Mouse (Mus musculus): Measurements from ENCODE around the gene Gm21962.

DNA sequence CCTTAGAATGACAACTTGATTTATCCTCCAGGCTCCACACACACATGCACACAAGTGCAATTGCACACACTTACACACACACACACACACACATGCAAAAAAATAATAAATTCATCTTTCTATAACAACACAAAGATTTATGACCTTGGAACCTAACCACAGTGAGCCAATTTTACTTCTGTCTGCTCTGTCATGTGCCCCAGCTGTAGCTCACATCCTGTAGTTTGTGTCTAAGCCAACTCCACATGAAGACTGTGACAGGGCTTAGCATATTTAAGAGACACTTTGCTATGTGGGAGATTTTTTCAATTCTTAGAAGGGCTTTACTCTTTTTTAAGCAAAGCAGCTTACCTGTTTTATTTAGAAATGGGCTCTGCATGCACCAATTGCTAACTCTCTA is 20.2 kb downstream of the Gm21962 start:
- TF ChIP-seq CTCF (IDR thresholded peaks at IDR 0.05; ENCODE audit: control insufficient read depth, insufficient read depth, insufficient read length), result no peak
- TF ChIP-seq CEBPB (IDR thresholded peaks at IDR 0.05; ENCODE audit: low read depth), result no peak
- no peak for TF ChIP-seq MAX (IDR thresholded peaks at IDR 0.05)
- TF ChIP-seq USF1 (IDR thresholded peaks at IDR 0.05; ENCODE audit: low read depth), result no peak
- TF ChIP-seq MYOD1 (IDR thresholded peaks at IDR 0.05; ENCODE audit: control insufficient read depth, insufficient read length, low read depth), result no peak
- TF ChIP-seq MYOG (IDR thresholded peaks at IDR 0.05; ENCODE audit: control insufficient read depth, extremely low read depth, insufficient read length), result no peak
